Mouse (Mus musculus) neural tube, embryonic 11.5 days (tissue): ENCODE results near the gene Zfp30. TPM values are rescaled to one million over a fixed set of nuclear protein-coding genes. Genes with fewer than 3 reads are reported as not detected.

Source experiments
- microRNA counts: library from miRNA; unstranded; fragments of <30 nt; microRNA quantifications from one replicate; lab custom pipeline; 2015
- microRNA-seq: library from miRNA; unstranded; fragments of <30 nt; microRNA quantifications from one replicate; pipeline ENCODE4, GENCODE M21; 2016
- polyA plus RNA-seq: library from polyadenylated mRNA; unstranded; fragments of >200 nt; fragmentation: Nextera tagmentation; extraction: Ambion mirVana; gene quantifications from 2 replicates; pipeline ENCODE4 v1.2.1, GENCODE M21; 2014

The Zfp30 gene
- polyA plus RNA-seq, 1 experiment from 2014 or later, result 9.1 TPM

MicroRNA genes within 50 kb of the gene (microRNA counts, 519-probe panel; counts per million panel counts)
- microRNA mmu-miR-1964 (lab: Ali Mortazavi, UCI), result 171 counts per million, percentile 57 among the panel's probes with 10 or more counts

Small RNA genes lying within 50 kb of the gene (microRNA-seq; reads per million reads assigned to microRNA genes)
- gene Mir1964, result 2.9 reads per million, percentile 4 among the genes with 10 or more reads in this experiment

Other genes with a start within 250 kb of the Zfp30 start
- gene Catsperg2, start 57.0 kb upstream of the Zfp30 start, polyA plus RNA-seq, result not detected in 2 replicates
- gene Zfp84, start 15.4 kb upstream of the Zfp30 start, polyA plus RNA-seq, result 15.3 and 19.4 TPM in 2 replicates
- gene Zfp790, start 32.1 kb downstream of the Zfp30 start, polyA plus RNA-seq, result 22.8 and 26.0 TPM in 2 replicates
- 12.3 and 12.4 TPM in 2 replicates for gene Zfp940, start 69.7 kb downstream of the Zfp30 start, polyA plus RNA-seq
- 10.7 and 12.2 TPM in 2 replicates for gene Zfp420, start 76.0 kb downstream of the Zfp30 start, polyA plus RNA-seq
- gene Zfp27, start 122.6 kb downstream of the Zfp30 start, polyA plus RNA-seq, result 14.4 and 15.0 TPM in 2 replicates
- gene Zfp383, start 124.2 kb downstream of the Zfp30 start, polyA plus RNA-seq, result 6.7 and 7.6 TPM in 2 replicates
- 11.0 and 12.9 TPM in 2 replicates for gene Zfp74, start 170.1 kb downstream of the Zfp30 start, polyA plus RNA-seq
- 19.5 and 21.5 TPM in 2 replicates for gene Zfp568, start 200.0 kb downstream of the Zfp30 start, polyA plus RNA-seq